Mouse (Mus musculus) megakaryocyte, embryonic 14.5 days (primary cell): Measurements from ENCODE around the gene Ap1b1.

Source experiments
- FLI1 ChIP-seq: IDR thresholded peaks from 2 replicates; pipeline ENCODE4 v1.6.1; 2012; ENCODE audit warnings: low read length, inconsistent platforms, mixed read lengths
- GATA1 ChIP-seq: IDR thresholded peaks from 3 replicates; pipeline ENCODE4 v1.6.1; 2012; ENCODE audit warnings: mixed read lengths, low read length, inconsistent platforms, borderline replicate concordance

- no peak for TF ChIP-seq GATA1
- TF ChIP-seq FLI1: no peak
Observed at GRCm38 (mm10) chr11:5042645-5043381, 56.2 kb downstream of the Ap1b1 start.
